Mouse (Mus musculus) cerebellum, adult 2 months (tissue): Measurements from ENCODE around the gene Bcl2l2. TPM values are rescaled to one million over a fixed set of nuclear protein-coding genes. Genes with fewer than 3 reads are reported as not detected.

Experiments
- DNase-seq, 2 experiments: peaks; one replicate each; pipeline ENCODE4 v3.0.0; 2021
- H3K27ac ChIP-seq: fragments of 200-500 bp; 2 replicates; pipeline ENCODE4 v1.5.1; 2012; ENCODE audit warnings: low read length, control low read depth, inconsistent platforms; ENCODE audit not compliant: insufficient read depth
- H3K27me3 ChIP-seq: fragments of 200-500 bp; 2 replicates; pipeline ENCODE4 v1.6.1; 2012; ENCODE audit warnings: inconsistent platforms, mild to moderate bottlenecking, low read length, moderate library complexity; ENCODE audit not compliant: control insufficient read depth, insufficient read depth
- H3K4me1 ChIP-seq: fragments of 200-500 bp; 2 replicates; pipeline ENCODE4 v1.6.1; 2011; ENCODE audit warnings: low read length; ENCODE audit not compliant: control insufficient read depth, insufficient read depth
- H3K4me3 ChIP-seq: fragments of 200-500 bp; replicated peaks from 2 replicates; pipeline ENCODE3; 2011; ENCODE audit warnings: mild to moderate bottlenecking, low read depth, low read length, control low read depth; ENCODE audit not compliant: insufficient read depth
- CTCF ChIP-seq: fragments of 200-500 bp; IDR thresholded peaks from 2 replicates; pipeline ENCODE4 v1.5.1; 2011; ENCODE audit warnings: low read depth, mild to moderate bottlenecking, control low read depth, low read length, moderate library complexity, borderline replicate concordance; ENCODE audit not compliant: insufficient read depth
- POLR2A ChIP-seq: fragments of 200-500 bp; IDR thresholded peaks from 2 replicates; pipeline ENCODE4 v1.6.1; 2011; ENCODE audit warnings: low read length, control low read depth, borderline replicate concordance; ENCODE audit not compliant: insufficient read depth
- WGBS: fragments of 180-500 bp; shearing (Covaris S2); methylation state at CpG from one replicate; pipeline ENCODE4 v1.1.7; 2018; 5-methylcytosine and 5-hydroxymethylcytosine counted together
- polyA plus RNA-seq: library from polyadenylated mRNA; depleted of rRNA; stranded (reverse); fragments of >200 nt; gene quantifications from 2 replicates; pipeline ENCODE4 v1.2.3, GENCODE M21; 2012

The Bcl2l2 gene
- polyA plus RNA-seq, 1 experiment, result 113 TPM

DNA sequence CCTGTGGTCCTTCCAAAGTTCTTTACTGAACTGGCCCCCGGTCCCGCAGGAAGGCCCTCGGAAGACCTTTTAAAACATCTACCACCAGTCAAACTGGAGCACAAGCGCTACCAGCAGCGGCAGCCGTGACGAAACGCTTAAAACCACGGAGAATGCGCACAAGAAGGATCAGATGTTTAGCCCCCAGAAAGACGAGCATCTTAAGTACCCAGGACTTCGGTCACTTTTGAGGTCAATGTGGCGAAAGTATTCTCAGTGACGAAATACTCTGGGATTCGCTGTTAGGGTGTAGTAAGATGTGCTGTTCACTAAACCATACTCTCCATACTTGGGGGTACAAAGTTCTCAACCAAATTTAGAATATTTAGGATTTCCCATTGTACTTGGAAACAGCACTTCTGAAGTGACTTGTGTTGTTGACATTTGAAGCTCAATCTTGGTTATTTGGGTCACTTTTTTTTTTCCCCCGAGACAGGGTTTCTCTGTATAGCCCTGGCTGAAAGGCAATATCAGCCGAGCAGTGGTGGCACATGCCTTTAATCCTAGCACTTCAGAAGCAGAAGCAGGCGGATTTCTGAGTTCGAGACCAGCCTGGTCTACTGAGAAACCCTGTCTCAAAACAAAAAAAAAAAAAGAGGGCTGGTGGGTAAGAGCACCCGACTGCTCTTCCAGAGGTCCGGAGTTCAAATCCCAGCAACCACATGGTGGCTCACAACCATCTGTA lies 18.7 kb upstream of the Bcl2l2 start:
- H3K27me3 ChIP-seq, result no peaks in the 10 kb centered on the region
- 12% methylated on average over 21 of the region's 21 CpGs for WGBS
- H3K4me3 ChIP-seq, result peak overlapping the region; percentile 86
- no peaks in the 10 kb centered on the region for H3K4me1 ChIP-seq
- DNase-seq, result no peak
- no peak overlapping the region for H3K27ac ChIP-seq
- TF ChIP-seq POLR2A (no peak), CTCF (no peak)

DNA sequence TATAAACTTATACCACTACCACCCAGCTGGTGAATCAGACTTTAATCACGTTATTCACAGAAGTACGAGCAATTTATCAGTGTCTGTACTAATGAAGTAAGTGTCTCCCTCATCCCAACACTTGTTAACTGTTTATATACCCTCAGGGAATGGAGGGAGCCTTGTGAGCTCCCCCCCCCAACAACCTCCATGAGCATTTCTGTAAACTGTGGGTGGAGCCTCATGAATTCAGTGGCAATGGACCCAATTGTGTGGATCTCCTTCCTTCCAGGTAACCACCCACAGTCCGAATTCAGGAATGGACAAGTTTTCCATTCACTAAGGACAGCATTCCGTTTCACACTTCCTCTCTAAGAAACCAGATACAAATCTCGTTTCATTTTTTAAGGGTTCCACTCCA lies 17.6 kb upstream of the Bcl2l2 start:
- 76% methylated on average over 5 of the region's 5 CpGs for WGBS
- Histone ChIP-seq H3K4me1 (no peaks in the 10 kb centered on the region), H3K27me3 (no peaks in the 10 kb centered on the region), H3K27ac (no peak overlapping the region), H3K4me3 (no peak overlapping the region)
- TF ChIP-seq CTCF (no peak), POLR2A (no peak)
- DNase-seq, result no peak

DNA sequence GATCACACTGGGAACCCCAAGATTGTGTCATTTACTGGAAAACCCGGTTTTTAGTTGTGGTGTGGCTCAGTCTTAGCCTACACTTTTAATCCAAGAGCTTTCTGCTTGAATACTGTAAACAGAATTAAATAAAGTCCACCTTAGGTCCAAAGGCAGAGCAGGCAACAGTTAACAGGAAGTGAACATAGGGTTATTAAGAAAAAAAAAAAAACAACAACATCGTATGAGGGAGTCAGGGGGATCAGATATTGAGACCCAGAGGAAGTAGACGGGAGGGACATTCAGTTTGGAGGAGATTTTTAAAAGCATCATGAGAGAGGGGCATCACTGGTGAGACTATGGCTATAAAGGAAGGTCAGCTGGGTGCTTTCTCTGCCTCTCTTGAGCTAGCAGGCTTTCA lies 16.9 kb upstream of the Bcl2l2 start:
- H3K27ac ChIP-seq, result no peak overlapping the region
- H3K27me3 ChIP-seq, result no peaks in the 10 kb centered on the region
- DNase-seq, result no peak
- WGBS, result 67% methylated on average over 3 of the region's 3 CpGs
- H3K4me3 ChIP-seq, result no peak overlapping the region
- no peaks in the 10 kb centered on the region for H3K4me1 ChIP-seq
- TF ChIP-seq CTCF (no peak), POLR2A (no peak)

DNA sequence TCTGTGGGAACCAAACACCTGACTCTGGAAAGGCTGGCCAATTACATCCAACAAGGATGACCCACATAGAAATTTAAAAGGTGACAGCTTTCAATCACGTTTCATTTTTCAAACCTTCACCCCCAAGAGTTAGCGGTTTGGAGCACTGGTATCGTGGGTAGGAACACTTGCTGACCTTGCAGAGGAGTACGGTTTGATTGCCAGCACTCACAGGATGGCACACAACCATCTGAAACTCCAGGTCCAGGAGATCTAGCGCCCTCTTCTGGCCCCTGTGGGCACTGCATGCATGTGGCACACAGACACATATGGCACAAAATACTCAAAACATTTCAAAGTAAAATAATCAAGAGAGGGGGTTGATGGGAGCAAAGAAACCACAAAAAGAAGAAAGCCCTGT lies 16.2 kb upstream of the Bcl2l2 start:
- no peak overlapping the region for H3K4me3 ChIP-seq
- DNase-seq, result no peak
- 50% methylated on average over 5 of the region's 5 CpGs for WGBS
- TF ChIP-seq POLR2A (no peak), CTCF (peak; percentile 23; the same call in 1 of the 2 replicates)
- no peaks in the 10 kb centered on the region for H3K4me1 ChIP-seq
- no peak overlapping the region for H3K27ac ChIP-seq
- H3K27me3 ChIP-seq, result no peaks in the 10 kb centered on the region

DNA sequence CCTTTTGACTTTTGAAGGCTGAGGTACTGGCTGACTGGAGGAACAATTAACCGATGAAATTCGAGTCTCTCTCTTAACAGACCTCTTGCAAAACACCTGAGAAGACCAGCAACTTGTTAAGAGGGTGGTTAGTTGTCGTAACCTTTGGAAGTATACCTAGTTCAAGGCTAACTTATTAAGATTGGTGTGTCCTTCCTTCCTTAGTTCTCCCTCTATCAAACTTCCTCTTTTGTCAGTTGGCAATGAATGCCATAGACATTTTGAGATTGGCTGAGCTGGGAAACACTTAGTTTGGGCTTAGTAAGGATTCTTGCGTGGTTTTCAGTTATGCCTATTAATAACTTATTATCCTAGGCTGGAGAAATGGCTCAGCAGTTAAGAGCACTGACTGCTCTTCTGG lies 15.2 kb upstream of the Bcl2l2 start:
- no peak for DNase-seq
- 86% methylated on average over 4 of the region's 4 CpGs for WGBS
- H3K4me3 ChIP-seq, result no peak overlapping the region
- no peaks in the 10 kb centered on the region for H3K4me1 ChIP-seq
- no peaks in the 10 kb centered on the region for H3K27me3 ChIP-seq
- TF ChIP-seq CTCF (no peak), POLR2A (no peak)
- no peak overlapping the region for H3K27ac ChIP-seq

DNA sequence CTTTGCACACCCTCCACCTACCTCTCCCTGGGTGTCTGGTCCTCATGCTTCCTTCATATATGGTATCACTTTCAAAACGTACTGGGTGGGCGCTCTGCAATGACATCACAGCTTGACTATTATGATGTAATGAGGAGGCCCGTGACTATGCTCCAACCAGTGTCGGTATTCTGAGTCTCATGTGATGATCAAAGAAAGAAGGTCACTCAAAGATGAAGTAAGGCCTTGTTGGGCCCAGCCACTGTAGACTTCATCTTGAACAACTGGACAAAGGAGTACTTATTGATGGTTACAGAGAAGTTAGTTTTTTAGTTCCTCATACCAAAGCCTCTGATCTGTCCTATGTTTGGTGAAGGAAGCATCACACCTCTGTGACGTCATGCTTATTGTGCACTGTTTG lies 12.3 kb upstream of the Bcl2l2 start, which contains the start of gene Homez:
Gene Homez, minus strand, starts transcription at position 101 of the 400 bp plus-strand sequence.
- DNase-seq, result no peak
- Histone ChIP-seq H3K27me3 (no peaks in the 10 kb centered on the region), H3K27ac (no peak within 1 kb of the TSS), H3K4me3 (no peak within 1 kb of the TSS), H3K4me1 (no peaks in the 10 kb centered on the region)
- 90% methylated on average over 5 of the region's 5 CpGs for WGBS
- TF ChIP-seq CTCF (no peak), POLR2A (no peak)

DNA sequence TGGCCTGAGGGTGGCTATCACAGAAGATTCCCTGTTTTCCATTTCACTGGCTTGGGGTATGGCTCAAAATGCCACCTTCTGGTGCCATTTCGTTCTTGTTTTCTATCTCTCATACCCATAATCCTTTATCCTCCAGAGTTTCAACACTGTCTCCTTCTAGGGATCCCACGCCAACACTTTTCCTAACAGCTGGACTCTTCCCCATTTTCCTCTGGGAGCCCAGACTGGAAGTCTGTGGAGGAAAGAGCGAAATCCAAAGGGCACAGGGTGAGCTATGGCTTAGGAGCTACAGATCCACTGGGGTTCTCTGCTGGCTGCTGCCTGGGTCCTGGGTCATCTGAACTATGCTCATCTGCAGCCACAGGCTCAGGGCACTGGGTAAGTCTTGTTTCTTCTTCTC lies 9.0 kb upstream of the Bcl2l2 start:
- WGBS, result 81% methylated on average over 3 of the region's 3 CpGs

DNA sequence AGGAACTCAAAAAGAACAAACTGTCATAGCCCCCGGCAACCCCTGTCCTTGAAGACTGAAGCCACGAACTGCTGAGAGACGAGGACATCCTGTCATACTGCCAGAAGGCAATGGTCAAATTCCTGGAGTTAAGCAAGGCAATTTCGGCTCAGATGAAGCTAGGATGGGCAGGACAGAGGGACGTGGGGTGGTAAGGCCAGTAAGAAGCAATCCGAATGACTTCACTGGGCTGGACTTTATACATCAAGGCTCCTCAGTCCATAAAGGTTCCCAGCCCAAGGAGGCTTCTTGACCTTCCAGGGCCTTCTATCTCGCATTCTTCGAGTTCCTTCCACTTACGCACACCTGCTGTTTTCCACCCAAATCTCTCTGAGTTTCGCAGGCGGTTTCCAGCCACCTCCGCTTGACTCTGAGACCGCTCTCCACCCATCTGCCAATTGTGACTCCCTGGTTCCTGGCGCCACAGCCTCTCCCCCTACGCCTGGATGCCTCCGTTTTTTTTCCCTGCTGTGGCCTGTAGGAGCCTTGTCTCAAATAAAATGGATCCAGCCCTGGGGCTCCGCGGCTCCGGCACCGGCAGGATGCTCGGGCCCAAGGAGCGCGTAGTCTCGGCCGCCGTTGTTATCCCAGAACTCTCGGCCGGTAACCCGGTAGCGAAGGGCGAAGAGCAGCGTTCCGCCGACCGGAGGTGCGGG lies 7.2 kb upstream of the Bcl2l2 start:
- DNase-seq, result no peak
- no peak for TF ChIP-seq CTCF
- TF ChIP-seq POLR2A, result no peak
- Histone ChIP-seq H3K4me1 (no peaks in the 10 kb centered on the region), H3K4me3 (peak overlapping the region; percentile 81), H3K27ac (peak overlapping the region; percentile 96), H3K27me3 (no peaks in the 10 kb centered on the region)
- WGBS, result 1% methylated on average over 36 of the region's 36 CpGs

More for the DNA sequence above, 9.0 kb upstream of the Bcl2l2 start:
- TF ChIP-seq POLR2A (no peak), CTCF (no peak)
- no peak for DNase-seq
- H3K27ac ChIP-seq, result no peak overlapping the region
- H3K4me1 ChIP-seq, result no peaks in the 10 kb centered on the region
- H3K27me3 ChIP-seq, result no peaks in the 10 kb centered on the region
- no peak overlapping the region for H3K4me3 ChIP-seq
